Mouse (Mus musculus) kidney, adult 2 months (tissue): Measurements from ENCODE around the gene Sorcs2.

Experiments
- CTCF ChIP-seq: fragments of 200-500 bp; conservative IDR thresholded peaks from 2 replicates; pipeline ENCODE4 v1.5.1; 2011; ENCODE audit warnings: low read depth, mild to moderate bottlenecking, control low read depth, low read length, moderate library complexity, mixed read lengths; ENCODE audit not compliant: insufficient read depth, insufficient read length
- POLR2A ChIP-seq: fragments of 200-500 bp; IDR thresholded peaks from one replicate; pipeline ENCODE4 v1.6.1; 2011; ENCODE audit warnings: low read depth, low read length, control low read depth

- no peak for TF ChIP-seq CTCF
- no peak for TF ChIP-seq POLR2A
Measured at GRCm38 (mm10) chr5:36324140-36324572, 73.8 kb downstream of the Sorcs2 start.
